Mouse (Mus musculus) monocyte, adult 5-6 weeks (primary cell): ENCODE results near the gene Tmem121. TPM values are rescaled to one million over a fixed set of nuclear protein-coding genes. Genes with fewer than 3 reads are reported as not detected.

Experiments used
- ATAC-seq: fragments of 153-309, 156-312 bp; replicated peaks from 2 replicates; pipeline ENCODE4 v1.8.0; 2017; ENCODE audit warnings: mild to moderate bottlenecking; ENCODE audit not compliant: low TSS enrichment, insufficient number of reproducible peaks, severe bottlenecking, poor library complexity, low FRiP score
- total RNA-seq: library from RNA; stranded (forward); fragments of 200-1000, 200-491, 200-594 nt; gene quantifications from 3 replicates; pipeline ENCODE4 v1.2.3, GENCODE M21; 2017

Tmem121 gene
- total RNA-seq, 1 experiment from 2014 or later, result 0.19 TPM

DNA sequence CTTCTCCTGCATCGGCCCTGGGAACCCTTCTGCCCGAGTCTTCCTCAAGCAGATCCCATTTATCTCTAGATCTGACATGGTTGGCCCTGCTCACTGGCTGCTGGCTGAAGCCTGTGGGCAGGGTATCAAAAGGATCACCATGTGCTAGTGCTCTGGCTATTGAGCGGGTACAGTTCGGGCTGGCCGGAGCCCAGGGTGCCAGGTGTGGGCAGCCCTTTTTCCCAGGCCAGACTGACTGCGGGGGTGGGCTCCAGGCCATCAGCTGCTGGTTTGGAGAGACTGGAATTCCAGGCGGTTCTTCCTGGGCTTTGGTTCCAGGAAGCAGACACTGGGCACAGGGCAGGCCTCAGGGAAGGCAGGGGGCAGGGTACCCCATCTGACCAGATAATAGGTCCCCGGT lies 38.2 kb upstream of the Tmem121 start:
- no peak for ATAC-seq

DNA sequence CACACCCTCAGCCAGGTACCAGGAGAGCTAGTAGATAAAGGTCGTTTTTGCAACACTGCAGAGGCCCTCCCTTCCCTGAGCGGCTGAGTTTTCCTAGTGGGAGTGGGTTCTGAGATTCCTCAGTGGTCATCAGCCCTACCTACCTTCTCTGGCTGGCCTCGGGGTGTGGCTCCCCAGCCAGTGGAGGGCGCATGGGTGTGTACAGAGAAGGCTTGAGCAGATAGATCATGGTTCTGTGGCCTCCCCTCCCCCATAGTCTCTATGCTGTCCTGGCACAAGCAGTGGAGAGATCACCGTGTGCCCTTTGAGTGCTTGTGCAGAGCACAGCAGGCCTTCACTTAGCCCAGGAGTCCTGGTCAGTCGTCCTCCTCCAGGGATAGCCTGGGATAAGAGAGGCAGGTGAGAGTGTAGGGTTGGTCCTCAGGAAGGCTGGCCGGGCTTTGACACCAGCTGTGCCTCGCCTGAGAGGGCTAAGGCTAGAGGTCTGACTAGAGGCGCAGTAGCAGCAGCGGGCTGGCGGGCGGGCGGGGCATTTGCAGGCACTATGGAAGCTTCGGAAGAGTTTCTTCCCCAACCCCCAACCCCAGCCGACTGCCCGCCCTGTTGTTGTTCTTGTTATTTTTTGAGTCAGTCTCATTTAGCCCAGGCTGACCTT lies 37.2 kb upstream of the Tmem121 start:
- ATAC-seq, result no peak

DNA sequence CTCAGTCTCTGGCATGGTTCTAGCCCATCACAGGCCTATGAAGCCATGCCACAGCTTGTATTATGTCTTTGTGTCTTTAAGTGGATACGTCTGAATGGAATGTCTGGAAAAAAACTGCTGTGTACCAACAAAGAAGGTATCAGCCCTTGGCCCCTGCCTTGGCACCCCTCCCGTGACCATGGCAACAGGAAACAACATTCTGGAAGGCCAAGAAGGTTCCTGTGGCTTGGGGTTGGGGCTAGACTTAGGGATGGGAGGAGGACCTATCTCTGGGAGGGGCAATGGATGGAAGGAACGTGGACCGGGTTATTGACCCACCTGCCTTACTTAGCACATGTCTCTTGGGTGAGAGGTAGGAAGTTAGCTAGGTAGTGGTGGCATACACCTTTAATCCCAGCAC lies 36.4 kb upstream of the Tmem121 start:
- no peak for ATAC-seq

DNA sequence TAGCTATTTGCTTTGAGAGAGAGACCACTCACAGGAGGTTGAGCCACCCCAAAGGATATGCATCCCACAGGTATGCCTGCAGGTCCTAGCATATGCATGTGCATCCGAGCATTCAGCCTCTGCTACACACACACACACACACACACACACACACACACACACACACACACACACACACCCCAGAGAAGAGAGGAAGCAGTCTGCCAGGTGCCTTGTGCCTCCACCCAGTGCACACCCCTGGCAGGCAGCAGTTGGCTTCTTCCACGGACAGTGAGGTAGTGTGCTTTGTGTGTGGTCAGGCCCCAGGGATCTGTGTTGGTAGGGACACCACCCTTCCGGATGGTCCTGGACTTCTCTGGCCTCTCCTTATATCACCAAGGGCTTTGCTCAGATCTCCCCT lies 35.8 kb upstream of the Tmem121 start:
- ATAC-seq, result no peak

DNA sequence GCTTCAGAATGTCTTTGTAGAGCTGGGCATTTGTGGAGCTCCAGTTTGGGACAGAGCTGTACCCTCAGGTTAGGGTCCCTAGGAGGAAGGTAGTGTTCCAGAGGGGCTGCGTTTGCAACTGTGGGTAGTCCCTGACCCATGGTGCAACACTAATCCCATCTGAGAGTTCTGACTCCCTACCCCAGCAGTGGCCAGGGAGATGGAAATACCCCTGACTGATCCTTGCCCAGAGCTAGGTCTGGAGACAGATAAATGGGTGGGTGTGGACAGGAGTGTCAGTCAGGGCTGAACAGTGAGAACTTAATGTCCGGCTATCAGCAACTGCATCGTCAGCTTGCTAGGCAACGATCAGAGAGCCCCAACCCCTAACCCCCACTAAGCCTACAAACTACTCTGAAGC lies 35.1 kb upstream of the Tmem121 start:
- no peak for ATAC-seq

DNA sequence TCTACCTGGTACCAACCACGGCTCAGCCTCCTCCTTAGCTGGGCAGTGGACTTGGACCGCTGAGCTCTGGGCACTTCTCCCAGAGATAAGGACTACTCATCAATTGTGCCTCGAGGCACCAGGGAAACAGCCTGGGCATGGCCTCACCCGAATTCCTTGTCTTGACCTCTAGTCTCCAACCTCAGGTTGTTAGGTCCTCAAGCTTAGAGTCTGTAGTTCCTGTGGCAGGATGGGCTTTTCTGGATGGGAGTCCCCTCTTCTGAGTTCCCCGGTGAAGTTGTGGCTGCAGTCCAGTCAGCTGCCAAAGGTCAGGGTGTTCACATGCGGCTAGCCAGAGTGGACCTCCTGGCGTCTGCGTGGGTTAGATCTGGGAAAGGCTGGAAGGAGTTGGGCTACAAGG lies 34.7 kb upstream of the Tmem121 start:
- ATAC-seq, result no peak

DNA sequence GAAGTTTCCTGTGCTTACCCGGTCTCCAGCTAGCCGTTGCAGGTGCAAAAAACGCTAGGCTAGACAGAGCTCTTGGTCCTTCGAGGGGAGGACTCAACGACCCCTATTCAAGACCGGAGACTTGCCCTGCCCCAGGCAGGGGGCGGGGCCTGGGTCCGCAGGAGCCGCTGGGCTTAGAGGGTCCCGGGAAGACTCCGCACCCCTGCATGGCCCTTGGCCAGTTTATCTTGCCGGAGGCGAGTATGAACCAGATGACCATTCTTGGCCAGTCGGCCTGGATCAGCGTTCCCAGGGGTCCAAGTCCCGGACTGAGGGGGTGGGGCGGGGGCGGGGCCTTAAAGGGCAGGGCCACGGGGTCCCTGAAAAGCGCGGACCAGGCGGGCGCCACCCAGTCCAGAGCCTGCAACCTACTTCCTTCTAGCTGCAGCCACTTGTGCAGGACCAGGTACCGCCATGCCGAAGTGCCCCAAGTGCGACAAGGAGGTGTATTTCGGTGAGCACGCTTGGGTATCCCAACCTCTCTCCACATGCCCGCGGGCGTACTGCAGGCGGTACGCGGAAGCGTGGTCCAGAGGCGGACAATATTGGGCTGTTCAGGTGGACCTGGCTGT lies 34.0 kb upstream of the Tmem121 start:
- ATAC-seq, result no peak

DNA sequence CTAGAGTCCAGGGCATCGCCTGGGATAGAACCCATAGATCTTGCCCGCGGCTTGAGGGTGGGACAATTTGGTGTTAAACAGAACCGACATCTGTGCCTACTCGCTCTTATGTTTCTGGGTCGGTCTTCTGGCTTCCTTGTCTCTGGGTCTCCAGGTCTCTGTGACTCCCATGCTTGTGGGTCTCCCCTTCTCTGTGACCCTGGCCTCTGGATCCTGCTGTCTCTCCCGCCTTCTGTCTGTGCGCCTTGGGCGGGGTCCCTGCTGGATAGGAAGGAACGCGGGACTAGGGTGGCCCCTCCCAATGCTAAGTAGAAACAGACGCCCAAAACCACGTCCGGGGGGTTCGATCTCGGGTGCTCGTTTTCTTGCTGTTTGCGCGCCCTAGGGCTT lies 33.5 kb upstream of the Tmem121 start:
- ATAC-seq, result no peak

DNA sequence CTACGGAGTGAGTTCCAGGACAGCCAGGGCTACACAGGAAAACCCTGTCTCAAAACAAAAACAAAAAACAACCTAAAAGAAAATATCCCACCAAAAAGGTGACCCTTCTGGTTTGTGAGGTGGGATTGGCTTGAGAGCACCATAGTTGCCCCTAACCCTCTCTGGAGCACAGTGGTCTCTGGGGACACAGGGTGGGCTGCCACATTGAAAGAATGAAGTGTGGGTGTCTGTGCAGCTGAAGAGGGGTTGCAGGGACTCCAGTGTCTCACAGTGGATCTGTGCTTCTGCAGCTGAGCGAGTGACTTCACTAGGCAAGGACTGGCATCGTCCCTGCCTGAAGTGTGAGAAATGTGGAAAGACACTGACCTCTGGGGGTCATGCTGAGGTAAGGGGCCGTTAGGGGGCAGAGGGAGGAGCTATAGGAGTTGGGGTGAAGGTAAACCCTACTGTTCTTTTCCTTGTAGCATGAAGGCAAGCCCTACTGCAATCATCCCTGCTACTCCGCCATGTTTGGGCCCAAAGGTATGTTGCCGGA lies 32.7 kb upstream of the Tmem121 start:
- no peak for ATAC-seq

DNA sequence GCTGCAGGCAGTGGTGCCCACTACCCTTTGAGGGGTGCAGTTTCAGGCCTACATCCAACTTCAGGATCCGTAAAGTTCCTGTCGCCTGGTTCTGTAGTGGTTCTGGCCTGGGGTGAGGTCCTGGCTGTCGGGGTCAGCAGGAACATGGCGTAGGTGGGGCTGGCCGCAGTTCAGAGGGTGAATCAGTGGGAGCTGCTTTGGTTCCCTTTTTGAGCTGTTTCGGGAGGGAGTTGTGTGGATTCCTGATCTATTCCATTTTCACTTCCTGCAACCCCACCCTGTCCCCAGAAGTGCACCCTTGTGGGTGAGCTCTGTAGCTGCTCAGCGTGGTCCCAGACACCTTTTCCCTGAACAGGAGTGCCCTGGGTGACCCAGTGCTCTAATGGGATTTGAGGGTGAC lies 31.8 kb upstream of the Tmem121 start:
- ATAC-seq, result no peak

DNA sequence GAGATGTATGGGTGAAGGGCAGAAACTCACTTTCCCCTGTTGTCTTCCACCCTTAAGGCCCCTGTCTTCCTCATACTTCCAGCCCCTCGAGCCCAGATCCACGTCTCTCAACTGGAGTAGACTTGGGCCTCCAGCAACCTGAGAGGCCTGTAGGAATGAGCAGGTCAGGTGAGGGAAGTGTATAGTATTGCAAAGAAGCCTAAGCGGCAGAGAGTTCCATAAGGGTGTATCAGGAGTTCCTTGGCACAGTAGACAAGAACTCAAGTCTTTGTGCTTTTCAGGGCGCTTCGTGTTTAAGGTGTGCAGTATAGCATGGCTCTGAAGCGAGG lies 31.0 kb upstream of the Tmem121 start:
- ATAC-seq, result no peak

DNA sequence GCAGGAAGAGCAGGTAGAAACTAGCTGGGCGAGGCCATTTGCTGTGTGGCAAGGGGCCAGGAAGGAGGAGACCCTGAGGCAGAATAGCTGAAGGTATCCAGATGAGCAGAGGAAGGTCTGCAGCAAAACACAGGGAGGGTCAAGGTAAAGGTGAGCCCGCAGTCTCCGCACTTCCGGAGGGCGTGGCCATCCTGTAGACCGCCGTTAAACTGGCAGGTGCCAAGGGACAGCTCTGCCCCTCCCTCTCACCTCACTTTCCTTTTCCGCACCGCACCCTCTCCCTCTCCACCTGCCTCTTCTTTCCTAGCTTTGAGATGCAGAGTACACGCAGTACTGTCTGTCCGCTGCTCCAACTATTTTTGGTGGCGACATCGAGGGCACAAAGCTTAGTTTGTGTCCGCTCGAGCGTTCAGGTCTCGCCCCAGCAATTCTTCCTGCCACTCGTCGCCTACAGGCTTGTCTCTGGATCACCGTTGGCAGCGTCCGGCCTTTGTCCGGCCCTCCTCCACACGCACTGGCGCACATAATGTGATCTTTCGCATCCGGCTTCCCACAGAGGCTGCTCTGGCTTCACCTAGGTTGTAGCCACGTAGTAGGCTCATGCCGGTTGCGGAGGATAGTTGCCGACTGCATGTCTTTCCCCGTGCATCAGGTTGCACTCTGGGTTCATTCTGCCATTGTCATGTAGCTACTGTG lies 30.5 kb upstream of the Tmem121 start:
- ATAC-seq, result 0 out of 2 replicates have a peak, but pooled peaks have one; percentile 2

DNA sequence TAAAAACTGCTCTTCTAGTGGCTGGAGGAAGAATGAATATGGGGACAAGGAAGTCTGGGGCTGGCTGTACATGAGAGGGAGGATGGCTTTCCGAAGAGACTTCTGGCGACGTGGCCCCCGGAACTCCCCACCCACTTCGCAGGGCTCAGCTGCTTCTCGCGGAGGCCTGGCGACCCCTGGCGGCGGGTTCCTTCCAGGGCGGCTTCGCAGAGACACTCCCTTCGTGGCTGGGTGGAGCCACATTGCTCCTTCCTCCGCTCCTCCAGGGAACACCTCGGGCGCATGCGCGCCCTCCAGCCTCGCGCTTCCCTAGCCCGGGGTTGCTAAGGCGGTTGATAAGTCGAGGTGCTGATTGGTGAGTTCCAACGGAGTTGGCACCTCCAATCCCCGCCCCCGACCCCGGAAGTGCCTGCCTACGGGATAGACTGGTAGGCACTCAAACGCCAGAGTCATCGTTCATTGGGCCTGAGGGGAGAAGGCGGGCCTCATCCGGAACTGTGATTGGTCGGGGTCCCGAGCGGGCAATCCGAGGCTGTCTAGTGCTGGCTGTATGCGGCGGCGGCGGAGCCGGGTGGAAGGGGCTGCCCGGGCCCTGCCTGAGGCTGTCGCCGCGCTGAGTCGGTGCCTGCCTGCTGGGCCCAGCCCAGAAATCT lies 29.7 kb upstream of the Tmem121 start, which contains the start of gene Tedc1:
Gene Tedc1 (plus strand): TSS at position 535 of the 653 bp plus-strand sequence.
- ATAC-seq, result peak; percentile 87

DNA sequence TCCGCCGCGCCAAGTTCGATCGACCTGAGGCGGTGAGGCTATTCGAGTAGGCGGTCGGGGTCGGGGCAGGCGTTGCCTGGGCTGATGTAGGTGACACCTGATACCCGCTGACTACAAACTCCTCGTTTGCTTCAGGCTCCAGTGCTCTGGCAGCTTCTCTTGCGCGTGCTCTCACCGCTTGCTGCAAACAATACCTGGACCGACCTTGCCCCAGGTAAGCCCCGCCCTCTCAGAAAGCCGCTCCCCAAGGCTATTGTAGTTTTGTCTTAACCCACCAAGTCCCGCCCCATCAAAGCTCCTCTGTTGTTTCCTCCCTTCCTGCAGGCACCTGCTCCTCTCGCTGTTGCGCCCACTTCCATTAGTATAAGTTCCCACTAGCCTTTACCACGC lies 29.2 kb upstream of the Tmem121 start:
- ATAC-seq, result no peak

DNA sequence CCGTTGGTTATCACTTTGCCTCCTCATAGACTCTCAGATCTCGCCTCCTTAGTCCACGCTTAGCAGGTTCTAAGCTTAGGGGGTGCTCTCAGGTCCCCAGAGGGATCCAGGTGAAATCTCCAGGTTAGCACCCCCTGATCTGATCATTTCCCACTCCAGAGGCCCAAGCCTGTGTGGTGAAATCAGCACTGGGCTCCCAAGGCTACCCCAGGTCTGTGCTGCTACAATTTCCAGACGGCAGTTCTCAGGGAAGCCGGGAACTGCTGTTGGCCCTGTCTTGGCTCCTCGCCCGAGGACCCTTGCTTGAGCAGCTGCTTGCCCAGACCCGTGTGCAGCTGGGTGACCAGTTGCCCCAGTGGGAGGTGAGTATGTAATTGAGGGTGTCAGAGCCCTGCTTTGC lies 28.7 kb upstream of the Tmem121 start:
- no peak for ATAC-seq

DNA sequence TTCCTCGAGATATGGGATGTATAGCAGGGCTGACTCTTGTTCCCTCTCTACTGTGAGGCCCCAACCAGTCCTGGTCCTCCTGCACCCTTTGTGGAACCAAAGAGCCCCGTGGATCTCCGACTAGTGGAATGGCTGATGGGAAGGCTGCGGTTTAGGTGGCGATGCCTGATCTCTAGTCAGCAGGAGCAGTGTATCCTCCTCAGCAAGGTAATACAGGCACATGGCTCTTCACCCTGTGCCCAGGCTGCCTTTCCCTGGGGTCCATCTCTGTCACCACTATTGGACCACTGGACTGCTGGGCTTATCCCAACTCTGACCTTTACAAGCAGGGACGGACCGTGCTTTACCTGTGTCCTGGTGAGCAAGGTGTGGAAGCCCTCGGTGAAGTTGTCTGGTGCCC lies 28.2 kb upstream of the Tmem121 start:
- ATAC-seq, result no peak

DNA sequence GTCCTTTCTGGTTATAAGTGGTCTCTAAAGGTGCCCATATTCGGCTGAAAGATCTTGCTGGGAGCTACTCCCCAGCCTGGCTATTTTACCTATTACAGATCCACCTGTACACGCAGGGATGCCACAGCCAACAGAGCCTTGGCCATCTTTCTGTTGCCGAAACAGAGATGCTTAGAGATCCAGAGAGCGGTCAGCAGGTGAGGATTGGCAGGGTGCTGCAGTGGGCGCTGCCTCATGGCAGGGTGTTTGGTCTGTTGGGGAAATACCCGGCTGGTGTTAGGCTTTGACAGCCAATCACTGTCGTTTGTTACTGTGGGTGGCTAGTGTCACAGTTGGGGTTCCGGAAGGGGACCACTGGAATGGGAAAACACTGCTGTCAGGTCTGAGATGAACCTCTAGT lies 27.8 kb upstream of the Tmem121 start:
- ATAC-seq, result no peak

DNA sequence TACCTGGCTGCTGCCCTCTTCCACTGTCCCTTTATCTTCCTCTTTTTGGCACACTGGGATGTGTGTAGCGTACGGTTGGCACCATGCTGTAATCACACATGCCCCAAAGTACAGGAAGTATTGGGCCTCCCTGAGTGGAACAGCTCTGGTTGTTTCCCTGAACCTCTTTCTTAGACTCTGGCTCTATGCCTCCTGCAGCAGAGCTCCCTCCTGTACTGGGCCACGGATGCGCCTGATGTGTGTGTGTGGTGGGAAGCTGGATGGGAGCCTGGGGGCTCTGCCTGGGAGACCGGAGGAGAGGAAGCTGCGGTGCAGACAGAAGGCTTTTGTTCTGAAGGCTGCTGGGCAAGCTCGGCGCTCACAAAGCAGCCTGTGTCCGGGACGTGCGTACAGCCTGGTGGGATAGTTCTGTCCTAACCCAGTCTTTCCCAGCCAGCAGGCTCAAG lies 22.1 kb upstream of the Tmem121 start:
- ATAC-seq, result no peak

DNA sequence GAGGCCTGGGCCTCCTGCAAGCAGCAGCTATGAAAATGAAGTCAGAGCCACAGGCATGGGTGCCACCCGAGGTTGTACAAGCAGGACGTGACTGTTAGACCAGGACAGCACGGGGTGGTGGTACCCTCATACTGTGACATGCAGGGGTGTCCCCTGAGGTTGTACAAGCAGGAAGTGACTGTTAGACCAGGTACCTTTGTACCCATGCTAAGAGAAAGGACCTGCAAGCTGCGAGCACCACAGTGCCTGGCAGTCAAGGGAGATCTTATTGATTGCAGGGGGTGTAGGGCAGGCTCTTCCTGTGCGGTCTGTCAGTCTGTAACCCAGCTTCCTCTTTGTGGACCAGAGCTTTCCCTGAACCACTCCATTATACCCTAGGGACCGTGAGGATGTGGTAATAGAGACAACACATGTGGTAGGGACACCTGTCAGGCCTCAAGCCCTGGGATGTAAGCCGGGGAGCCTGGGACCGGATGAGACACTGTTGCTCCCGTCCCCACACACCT lies 17.6 kb upstream of the Tmem121 start:
- ATAC-seq, result peak; percentile 63
